Mouse (Mus musculus): ENCODE measurements around the gene Kiss1. TPM values are rescaled to one million over a fixed set of nuclear protein-coding genes. Genes with fewer than 3 reads are reported as not detected.

Kiss1 gene
- not detected for polyA plus RNA-seq (2015; fragmentation: Illumina TruSeq; extraction: RNeasy Lipid Tissue Mini Kit (QIAGEN cat#74804); ENCODE audit: insufficient read depth, low replicate concordance)

GRCm38 (mm10) chr1:133321267-133321925, at the start of gene Kiss1:
Kiss1 (plus strand) TSS chr1:133321875.

GRCm38 (mm10) chr1:133309652-133310267, 11.9 kb upstream of the Kiss1 start, which contains the start of gene Golt1a:
Golt1a (plus strand) TSS chr1:133309800.

GRCm38 (mm10) chr1:133350210-133350609, 28.5 kb downstream of the Kiss1 start, which contains the start of gene Ren1:
Ren1 (plus strand) TSS chr1:133350510.

GRCm38 (mm10) chr1:133363276-133364021, 41.8 kb downstream of the Kiss1 start, which contains the start of gene Etnk2:
Etnk2 (plus strand) TSS chr1:133363572.

Other genes starting within 250 kb of the Kiss1 start
- gene Ppp1r15b, start 190.7 kb upstream of the Kiss1 start, polyA plus RNA-seq (2015; fragmentation: Illumina TruSeq; extraction: RNeasy Lipid Tissue Mini Kit (QIAGEN cat#74804); ENCODE audit: insufficient read depth, low replicate concordance): 102 TPM
- 18.2 TPM for gene Plekha6, start 157.7 kb upstream of the Kiss1 start, polyA plus RNA-seq (2015; fragmentation: Illumina TruSeq; extraction: RNeasy Lipid Tissue Mini Kit (QIAGEN cat#74804); ENCODE audit: insufficient read depth, low replicate concordance)
- gene Golt1a, start 12.1 kb upstream of the Kiss1 start, polyA plus RNA-seq (2015; fragmentation: Illumina TruSeq; extraction: RNeasy Lipid Tissue Mini Kit (QIAGEN cat#74804); ENCODE audit: insufficient read depth, low replicate concordance): not detected
- gene Ren1, start 28.6 kb downstream of the Kiss1 start, polyA plus RNA-seq (2015; fragmentation: Illumina TruSeq; extraction: RNeasy Lipid Tissue Mini Kit (QIAGEN cat#74804); ENCODE audit: insufficient read depth, low replicate concordance): not detected
- gene Etnk2, start 41.7 kb downstream of the Kiss1 start, polyA plus RNA-seq (2015; fragmentation: Illumina TruSeq; extraction: RNeasy Lipid Tissue Mini Kit (QIAGEN cat#74804); ENCODE audit: insufficient read depth, low replicate concordance): 0.10 TPM
- 4.8 TPM for gene Sox13, start 102.5 kb downstream of the Kiss1 start, polyA plus RNA-seq (2015; fragmentation: Illumina TruSeq; extraction: RNeasy Lipid Tissue Mini Kit (QIAGEN cat#74804); ENCODE audit: insufficient read depth, low replicate concordance)